Mouse (Mus musculus) liver, adult 2 months (tissue): ENCODE measurements around the gene Sys1.

Experiments used
- CTCF ChIP-seq: fragments of 200-500 bp; IDR thresholded peaks from 2 replicates; pipeline ENCODE4 v1.5.1; 2011; ENCODE audit warnings: low read depth, low read length, control low read depth
- POLR2A ChIP-seq: fragments of 200-500 bp; IDR thresholded peaks from 2 replicates; pipeline ENCODE4 v1.6.1; 2011; ENCODE audit warnings: low read length, control low read depth; ENCODE audit not compliant: insufficient read depth; ENCODE audit errors: extremely low read depth

DNA sequence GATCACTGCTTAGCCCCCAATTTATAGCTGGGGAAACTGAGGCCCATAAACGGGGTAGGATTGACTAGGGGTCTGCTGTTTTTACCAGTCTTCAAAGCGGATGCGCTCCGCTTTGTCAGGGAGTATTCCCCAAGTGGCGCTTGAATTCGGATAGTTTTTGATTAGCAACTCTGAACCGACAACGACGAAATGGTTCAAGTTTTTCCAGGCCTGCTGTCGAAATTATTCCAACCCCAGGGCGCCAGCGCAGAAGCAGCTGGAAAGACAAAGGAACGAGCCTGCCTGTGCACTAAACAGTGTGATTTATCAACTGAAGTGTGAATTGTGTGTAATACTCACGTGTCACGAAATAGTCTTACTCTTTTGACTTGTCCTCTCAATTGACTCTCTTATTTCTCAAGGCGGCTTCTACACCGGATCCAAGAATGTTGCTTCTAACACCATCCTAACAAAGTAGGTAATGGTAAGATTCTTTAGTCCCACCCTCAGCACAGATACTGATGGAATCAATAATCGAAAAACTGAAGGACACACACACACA lies 13.2 kb upstream of the Sys1 start, which contains the start of gene Sdc4:
- TF ChIP-seq POLR2A (no peak), CTCF (no peak)
